Mouse (Mus musculus) kidney, embryonic 16.5 days (tissue): ENCODE data around the gene Jrkl. TPM values are rescaled to one million over a fixed set of nuclear protein-coding genes. Genes with fewer than 3 reads are reported as not detected.

Source experiments
- polyA plus RNA-seq: library from polyadenylated mRNA; unstranded; fragments of >200 nt; fragmentation: Nextera tagmentation; extraction: Ambion mirVana; gene quantifications from 2 replicates; pipeline ENCODE4 v1.2.1, GENCODE M21; 2015

Gene Jrkl
- polyA plus RNA-seq, 1 experiment from 2014 or later = 7.8 TPM

Other genes starting within 250 kb of the Jrkl start
- gene Ccdc82, start 1.1 kb upstream of the Jrkl start, polyA plus RNA-seq = 9.6 and 10.9 TPM in 2 replicates
- gene Maml2, start 52.1 kb upstream of the Jrkl start, polyA plus RNA-seq = 10.0 and 12.0 TPM in 2 replicates
- not detected in 2 replicates for gene Gm17571, start 200.9 kb upstream of the Jrkl start, polyA plus RNA-seq